Mouse (Mus musculus): ENCODE measurements around the gene Fbxo31. TPM values are rescaled to one million over a fixed set of nuclear protein-coding genes. Genes with fewer than 3 reads are reported as not detected.

The Fbxo31 gene
- polyA plus RNA-seq, 1 experiment: 16.2 TPM

DNA sequence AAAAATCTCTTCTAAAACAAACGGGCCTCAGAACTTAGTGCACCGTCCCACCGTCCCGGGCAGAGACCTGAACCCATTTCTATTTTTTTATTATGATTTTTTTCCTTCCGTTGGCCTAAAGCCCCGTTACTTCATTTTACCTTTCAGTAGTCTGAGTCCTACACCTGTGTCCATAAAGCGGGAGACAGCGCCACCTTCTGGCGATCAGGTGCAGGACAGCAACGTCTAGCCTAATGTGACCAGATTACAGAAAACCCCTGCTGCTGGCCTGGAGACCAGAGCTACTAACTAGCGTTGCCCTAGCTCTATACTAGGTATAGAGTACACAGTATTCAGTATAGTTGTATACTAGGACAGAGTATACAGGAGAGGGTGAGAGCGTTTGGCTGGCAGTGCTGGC is 65.2 kb downstream of the Fbxo31 start:
- Histone ChIP-seq H3K4me3 (ENCODE audit: insufficient read depth, low read depth, low read length) (no peak overlapping the region), H3K27ac (ENCODE audit: insufficient read depth, low read depth, low read length) (no peak overlapping the region), H3K4me1 (ENCODE audit: control insufficient read depth, insufficient read depth, low read length) (no peaks in the 10 kb centered on the region), H3K27me3 (replicated peaks; ENCODE audit: control insufficient read depth, insufficient read depth, low read length) (no peaks in the 10 kb centered on the region), H3K36me3 (ENCODE audit: control insufficient read depth, insufficient read depth, low read length) (no peaks in the 10 kb centered on the region)
- 2% methylated on average over 12 of the region's 12 CpGs for WGBS
- DNase-seq: peak; percentile 83
- TF ChIP-seq POLR2A (IDR thresholded peaks at IDR 0.05; ENCODE audit: low read depth, low read length) (no peak), CTCF (conservative IDR thresholded peaks at IDR 0.05; ENCODE audit: insufficient read depth, insufficient read length, low read depth, low read length) (peak; percentile 99)

DNA sequence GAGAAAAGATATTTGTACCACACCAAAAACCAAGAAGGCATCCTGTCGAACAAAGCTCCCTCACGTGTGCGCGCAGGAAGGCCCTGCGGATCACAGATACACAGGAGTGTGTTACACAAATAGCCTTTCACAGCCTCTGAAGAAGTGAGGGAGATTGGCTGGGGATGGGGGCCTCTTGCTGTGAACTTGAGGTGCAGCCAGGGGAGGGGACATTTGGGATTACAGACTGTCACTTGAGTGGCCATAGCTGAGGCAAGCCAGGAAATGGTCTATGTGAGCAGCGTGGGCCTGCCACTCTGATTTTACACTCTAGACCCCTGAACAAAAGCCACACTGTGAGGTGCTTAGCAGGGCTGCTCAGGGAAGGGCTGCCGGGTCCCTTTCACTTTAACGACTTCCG is 66.9 kb downstream of the Fbxo31 start:
- DNase-seq: no peak
- H3K4me1 ChIP-seq (ENCODE audit: control insufficient read depth, insufficient read depth, low read length): no peaks in the 10 kb centered on the region
- H3K27ac ChIP-seq (ENCODE audit: insufficient read depth, low read depth, low read length): no peak overlapping the region
- 69% methylated on average over 9 of the region's 9 CpGs for whole genome bisulfite sequencing
- no peaks in the 10 kb centered on the region for H3K27me3 ChIP-seq (replicated peaks; ENCODE audit: control insufficient read depth, insufficient read depth, low read length)
- H3K36me3 ChIP-seq (ENCODE audit: control insufficient read depth, insufficient read depth, low read length): no peaks in the 10 kb centered on the region
- TF ChIP-seq POLR2A (IDR thresholded peaks at IDR 0.05; ENCODE audit: low read depth, low read length): no peak
- no peak overlapping the region for H3K4me3 ChIP-seq (ENCODE audit: insufficient read depth, low read depth, low read length)

Other genes with a start within 250 kb of the Fbxo31 start
- 0.22 TPM in 1 of 2 replicates, not detected in the other for gene 1700018B08Rik, start 34.5 kb downstream of the Fbxo31 start, polyA plus RNA-seq (2012; rRNA removed)
- 130 and 155 TPM in 2 replicates for gene Map1lc3b, start 11.6 kb upstream of the Fbxo31 start, polyA plus RNA-seq (2012; rRNA removed)
- 31.4 and 37.0 TPM in 2 replicates for gene Zcchc14, start 74.1 kb upstream of the Fbxo31 start, polyA plus RNA-seq (2012; rRNA removed)
- gene Jph3, start 150.8 kb upstream of the Fbxo31 start, polyA plus RNA-seq (2012; rRNA removed): 0.07 and 0.20 TPM in 2 replicates